Mouse (Mus musculus) CH12.LX (cell line): ENCODE measurements around the gene Acvr2b. TPM values are rescaled to one million over a fixed set of nuclear protein-coding genes. Genes with fewer than 3 reads are reported as not detected.

Experiments used
- DNase-seq: peaks from one replicate; pipeline ENCODE4 v3.0.0-alpha.2; 2013; ENCODE audit errors: extremely low read depth
- H3K27ac ChIP-seq: 2 replicates; pipeline ENCODE4 v1.5.1; 2012; ENCODE audit warnings: low read depth, mild to moderate bottlenecking, control low read depth, moderate library complexity; ENCODE audit not compliant: insufficient read depth
- H3K27me3 ChIP-seq: replicated peaks from 2 replicates; pipeline ENCODE3; 2012; ENCODE audit warnings: inconsistent platforms
- H3K36me3 ChIP-seq, 2 experiments: replicated peaks in 1 of 2; 2 replicates each; pipeline versions ENCODE3 to v1.6.1; 2012; ENCODE audit warnings: inconsistent platforms in 1 of 2, low read length in 1 of 2, mild to moderate bottlenecking in 1 of 2, mixed read lengths in 1 of 2, moderate library complexity in 1 of 2; ENCODE audit not compliant: control insufficient read depth in 1 of 2, insufficient read depth in 1 of 2
- H3K4me1 ChIP-seq, 2 experiments: 2 replicates each; pipeline ENCODE4 v1.6.1; 2012; ENCODE audit warnings: inconsistent platforms in 1 of 2, moderate library complexity in 1 of 2; ENCODE audit not compliant: insufficient read depth in 2 of 2, control insufficient read depth in 1 of 2
- H3K4me2 ChIP-seq: 2 replicates; pipeline ENCODE4 v1.6.1; 2012; ENCODE audit warnings: low read depth, mild to moderate bottlenecking, control low read depth; ENCODE audit not compliant: poor library complexity, insufficient read depth, severe bottlenecking
- H3K4me3 ChIP-seq, 3 experiments: fragments of 150-350 bp in 1 of 3; sonication (generic) in 1 of 3; replicated peaks in 1 of 3; 2 replicates each; pipeline versions ENCODE3 to v1.5.1; 2011 to 2012; ENCODE audit warnings: low read depth in 2 of 3, low read length in 2 of 3, mild to moderate bottlenecking in 2 of 3, moderate library complexity in 2 of 3, control low read depth in 1 of 3, improper control_type of control experiment in 1 of 3, inconsistent platforms in 1 of 3, mixed read lengths in 1 of 3; ENCODE audit not compliant: poor library complexity in 1 of 3
- H3K79me2 ChIP-seq: replicated peaks from 2 replicates; pipeline ENCODE4 v1.6.1; 2012; ENCODE audit warnings: mild to moderate bottlenecking, moderate library complexity; ENCODE audit not compliant: control insufficient read depth, poor library complexity, insufficient read depth, severe bottlenecking; ENCODE audit errors: extremely low read depth
- H3K9ac ChIP-seq: 2 replicates; pipeline ENCODE4 v1.6.1; 2012; ENCODE audit warnings: low read depth, mild to moderate bottlenecking, control low read depth, moderate library complexity; ENCODE audit not compliant: insufficient read depth
- H3K9me3 ChIP-seq: replicated peaks from 2 replicates; pipeline ENCODE3; 2012; ENCODE audit warnings: low read length, inconsistent platforms, mixed read lengths
- CHD2 ChIP-seq: IDR thresholded peaks from 2 replicates; pipeline ENCODE4 v1.6.1; 2011; ENCODE audit warnings: low read length, improper control_type of control experiment
- CTCF ChIP-seq, 2 experiments: IDR thresholded peaks in 1 of 2; conservative IDR thresholded peaks in 1 of 2; 2 replicates each; pipeline ENCODE4 v1.5.1; 2011 to 2012; ENCODE audit warnings: low read depth in 2 of 2, low read length in 2 of 2, improper control_type of control experiment in 1 of 2, inconsistent platforms in 1 of 2, mild to moderate bottlenecking in 1 of 2, moderate library complexity in 1 of 2
- IRF4 ChIP-seq: IDR thresholded peaks from 2 replicates; pipeline ENCODE4 v1.6.1; 2014; ENCODE audit warnings: low read depth, mild to moderate bottlenecking, inconsistent platforms, low read length, improper control_type of control experiment
- KAT2A ChIP-seq: IDR thresholded peaks from 2 replicates; pipeline ENCODE4 v1.6.1; 2012; ENCODE audit warnings: low read length, improper control_type of control experiment, inconsistent platforms; ENCODE audit not compliant: insufficient replicate concordance
- MAX ChIP-seq: IDR thresholded peaks from 2 replicates; pipeline ENCODE4 v1.6.1; 2011; ENCODE audit warnings: low read length, improper control_type of control experiment
- MAZ ChIP-seq: IDR thresholded peaks from 2 replicates; pipeline ENCODE4 v1.6.1; 2012; ENCODE audit warnings: low read depth, mild to moderate bottlenecking, inconsistent platforms, low read length, improper control_type of control experiment, moderate library complexity
- MEF2A ChIP-seq: IDR thresholded peaks from 2 replicates; pipeline ENCODE4 v1.6.1; 2014; ENCODE audit warnings: low read depth, mild to moderate bottlenecking, inconsistent platforms, low read length, improper control_type of control experiment, borderline replicate concordance
- MYC ChIP-seq: IDR thresholded peaks from 2 replicates; pipeline ENCODE4 v1.6.1; 2011; ENCODE audit warnings: low read depth, mild to moderate bottlenecking, improper control_type of control experiment, low read length
- NRF1 ChIP-seq: IDR thresholded peaks from 2 replicates; pipeline ENCODE4 v1.6.1; 2014; ENCODE audit warnings: low read depth, mild to moderate bottlenecking, inconsistent platforms, low read length, improper control_type of control experiment, moderate library complexity
- PAX5 ChIP-seq: IDR thresholded peaks from 2 replicates; pipeline ENCODE4 v1.6.1; 2012; ENCODE audit warnings: low read length, inconsistent platforms, mixed read lengths
- POLR2A ChIP-seq: IDR thresholded peaks from 2 replicates; pipeline ENCODE4 v1.6.1; 2011; ENCODE audit warnings: low read depth, mild to moderate bottlenecking, improper control_type of control experiment, low read length
- RAD21 ChIP-seq: IDR thresholded peaks from 2 replicates; pipeline ENCODE4 v1.6.1; 2011; ENCODE audit warnings: low read depth, mild to moderate bottlenecking, low read length, improper control_type of control experiment, moderate library complexity
- SIN3A ChIP-seq: IDR thresholded peaks from 2 replicates; pipeline ENCODE4 v1.6.1; 2012; ENCODE audit warnings: low read length, improper control_type of control experiment, inconsistent platforms
- SMC3 ChIP-seq: IDR thresholded peaks from 2 replicates; pipeline ENCODE4 v1.6.1; 2011; ENCODE audit warnings: low read depth, low read length, improper control_type of control experiment
- TBP ChIP-seq: conservative IDR thresholded peaks from 2 replicates; pipeline ENCODE4 v1.6.1; 2011; ENCODE audit warnings: low read depth, low read length, improper control_type of control experiment
- UBTF ChIP-seq: IDR thresholded peaks from 2 replicates; pipeline ENCODE4 v1.6.1; 2012; ENCODE audit warnings: low read depth, mild to moderate bottlenecking, inconsistent platforms, low read length, improper control_type of control experiment, moderate library complexity
- USF2 ChIP-seq: conservative IDR thresholded peaks from 2 replicates; pipeline ENCODE4 v1.6.1; 2011; ENCODE audit warnings: low read depth, low read length, improper control_type of control experiment
- ZMIZ1 ChIP-seq: IDR thresholded peaks from 2 replicates; pipeline ENCODE4 v1.6.1; 2012; ENCODE audit warnings: low read depth, mild to moderate bottlenecking, inconsistent platforms, low read length, improper control_type of control experiment
- ZNF384 ChIP-seq: IDR thresholded peaks from 2 replicates; pipeline ENCODE4 v1.6.1; 2012; ENCODE audit warnings: low read depth, low read length, improper control_type of control experiment, inconsistent platforms
- dilution Hi-C: fragments of 300-500 bp; cut with MboI; formaldehyde crosslinking; loops from 2 replicates; pipeline ENCODE4 v1.14.3; 2020; ENCODE audit warnings: low sequenced_read_pairs; ENCODE audit not compliant: extremely low pct_unique_long_range_greater_than_20kb, extremely low pct_ligation_motif_present
- in situ Hi-C: fragments of 300-500 bp; cut with MboI; formaldehyde crosslinking; loops from 3 replicates; pipeline ENCODE4 v1.14.3; 2019; ENCODE audit warnings: low sequenced_read_pairs, low pct_ligation_motif_present, low pct_unique_long_range_greater_than_20kb, mixed read lengths
- polyA plus RNA-seq: library from polyadenylated mRNA; unstranded; fragments of >175 nt; gene quantifications from 2 replicates; pipeline ENCODE4 v1.2.1, GENCODE M21; 2012; ENCODE audit warnings: low read depth; ENCODE audit not compliant: insufficient read length
- total RNA-seq, 2 experiments: library from RNA; depleted of rRNA; stranded (reverse); fragments of 300-350 nt in 1 of 2; fragments of >200 nt in 1 of 2; gene quantifications; 2 replicates each; pipeline ENCODE4 v1.2.3; 2012 to 2014

Acvr2b gene
- total and polyA plus RNA-seq, 3 experiments: 0.30 to 1.5 (median 0.66) TPM

DNA sequence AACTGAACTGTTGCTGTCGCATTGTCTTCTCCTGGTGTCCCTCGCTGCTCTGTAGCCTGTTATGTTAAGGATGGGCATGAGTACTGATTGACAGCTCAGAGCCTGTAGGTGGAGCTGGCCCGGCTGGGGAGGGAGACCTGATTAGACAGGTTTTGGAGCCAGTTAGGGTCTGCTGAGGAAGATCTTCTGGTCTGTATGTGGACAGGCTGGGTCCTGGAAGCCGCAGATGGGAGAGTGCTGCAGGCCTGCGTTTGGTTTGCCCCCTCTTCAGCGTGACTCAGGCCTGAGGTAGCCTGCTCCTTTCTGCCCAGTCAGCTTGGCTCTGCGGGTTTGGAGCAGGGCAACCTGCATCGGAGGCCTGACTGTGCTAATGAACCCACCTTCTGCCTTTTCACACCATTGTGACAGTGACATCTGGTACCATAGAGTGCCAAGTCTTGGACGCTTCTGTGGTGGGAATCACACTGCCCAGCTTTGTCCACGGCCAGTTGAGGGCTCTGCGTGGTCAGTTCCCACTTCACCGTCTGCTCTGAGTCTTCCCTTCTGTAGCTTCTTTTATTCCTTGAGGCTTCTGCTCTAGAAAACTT is 18.0 kb downstream of the Acvr2b start:
- in situ Hi-C loops: no loop called here

DNA sequence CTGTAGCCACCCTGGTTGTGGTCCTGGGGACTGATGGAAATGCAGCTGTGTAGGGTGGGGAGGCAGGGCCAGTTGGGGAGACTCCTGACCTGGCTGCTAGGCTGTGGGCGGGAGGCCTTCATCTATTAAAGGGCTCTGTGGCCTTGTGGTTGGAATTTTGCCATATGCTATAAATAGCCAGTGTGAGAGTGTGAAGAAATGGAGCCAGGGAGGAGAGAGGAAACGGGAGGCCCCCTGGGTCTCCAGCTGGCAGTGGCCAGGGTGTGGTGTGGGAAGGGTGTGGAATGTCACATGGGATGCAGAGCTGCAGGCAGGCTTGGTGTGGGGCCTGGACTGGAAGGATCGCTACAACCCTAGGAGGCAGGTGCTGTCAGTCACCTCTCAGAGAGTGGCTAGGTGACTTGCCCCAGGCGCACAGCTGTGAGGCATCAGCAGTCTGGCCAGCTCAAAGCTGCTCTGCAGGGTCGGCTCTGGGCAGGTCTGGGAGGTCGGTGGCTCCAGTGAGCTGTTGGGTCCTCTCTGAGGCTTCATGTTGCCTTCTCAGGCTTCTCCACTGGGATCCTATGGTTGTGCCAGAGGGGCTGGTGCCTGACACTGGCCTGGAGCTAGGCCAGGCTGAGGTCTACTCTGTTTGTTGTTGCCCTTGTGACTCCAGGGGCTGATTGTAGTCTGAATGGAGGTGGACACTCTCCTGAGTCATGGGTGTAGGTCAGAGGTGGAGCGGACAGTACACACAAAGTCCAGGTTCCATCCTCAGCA is 23.5 kb downstream of the Acvr2b start:
- H3K27ac ChIP-seq: no peak overlapping the region
- no peak for TF ChIP-seq ZMIZ1
- TF ChIP-seq SMC3: no peak
- TF ChIP-seq CHD2: no peak
- no peak for TF ChIP-seq TBP
- no peak for TF ChIP-seq POLR2A
- TF ChIP-seq MAX: no peak
- no peak for TF ChIP-seq ZNF384
- TF ChIP-seq CTCF (conservative IDR thresholded peaks at IDR 0.05 in 1 of 2, IDR thresholded peaks at IDR 0.05 in 1 of 2; ENCODE audit: low read depth in 2 of 2, low read length in 2 of 2): no peak
- no peak for TF ChIP-seq UBTF
- no peaks in the 10 kb centered on the region for H3K79me2 ChIP-seq
- no peak overlapping the region for H3K4me2 ChIP-seq
- H3K36me3 ChIP-seq: peaks cover 0 to 3% of the 10 kb centered on the region in 2 experiments
- no peak overlapping the region for H3K4me3 ChIP-seq
- in situ Hi-C loops: loop anchor here (5.0 kb wide), 1 partner anchor 63 kb away; no protein-coding TSS in a partner anchor
- H3K9me3 ChIP-seq: no peaks in the 10 kb centered on the region
- no peak overlapping the region for H3K9ac ChIP-seq
- no peak for DNase-seq
- dilution Hi-C loops: no loop called here
- H3K4me1 ChIP-seq: peaks cover 5 to 10% of the 10 kb centered on the region in 2 experiments
- H3K27me3 ChIP-seq: no peaks in the 10 kb centered on the region

More for the DNA sequence above, 18.0 kb downstream of the Acvr2b start:
- peaks cover under 1 to 2% of the 10 kb centered on the region in 2 experiments; a peak in 3 of 4 replicates for H3K4me1 ChIP-seq
- no peak overlapping the region for H3K4me2 ChIP-seq
- peaks cover 2% of the 10 kb centered on the region for H3K27me3 ChIP-seq
- no peak overlapping the region for H3K9ac ChIP-seq
- no peak overlapping the region for H3K27ac ChIP-seq
- dilution Hi-C loops: no loop called here
- no peaks in the 10 kb centered on the region for H3K79me2 ChIP-seq
- no peaks in the 10 kb centered on the region for H3K9me3 ChIP-seq
- H3K36me3 ChIP-seq: no peaks in the 10 kb centered on the region
- H3K4me3 ChIP-seq: no peak overlapping the region
- no peak for DNase-seq
- TF ChIP-seq CTCF (conservative IDR thresholded peaks at IDR 0.05 in 1 of 2, IDR thresholded peaks at IDR 0.05 in 1 of 2; ENCODE audit: low read depth in 2 of 2, low read length in 2 of 2) (no peak), SMC3 (no peak), SIN3A (no peak), NRF1 (no peak)

DNA sequence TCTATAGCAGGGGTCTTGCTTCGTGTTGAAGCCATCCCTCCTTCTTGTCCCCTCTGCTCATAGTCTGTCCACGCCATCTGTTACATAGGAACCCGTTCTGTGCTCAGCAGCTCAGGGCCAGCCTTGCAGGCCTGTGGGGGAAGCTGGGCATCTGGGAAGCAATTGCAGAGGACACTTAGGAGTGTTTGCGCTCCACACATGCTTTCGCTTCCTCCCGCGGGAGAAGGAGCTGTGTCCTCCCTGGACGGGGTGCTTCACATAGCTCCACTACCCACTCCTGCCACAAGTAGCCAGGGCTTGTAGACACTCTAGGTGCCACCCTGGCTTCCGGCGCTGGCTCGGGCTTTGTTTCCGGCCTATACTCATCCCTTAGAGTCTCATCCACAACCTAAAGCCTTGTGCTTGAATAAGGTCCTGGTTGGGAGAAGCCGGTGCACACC is 24.1 kb downstream of the Acvr2b start:
- no peak overlapping the region for H3K4me3 ChIP-seq
- dilution Hi-C loops: no loop called here
- no peak overlapping the region for H3K9ac ChIP-seq
- peaks cover 5 to 10% of the 10 kb centered on the region in 2 experiments for H3K4me1 ChIP-seq
- in situ Hi-C loops: loop anchor here (5.0 kb wide), 1 partner anchor 64 kb away; no protein-coding TSS in a partner anchor
- DNase-seq: no peak
- H3K4me2 ChIP-seq: no peak overlapping the region
- TF ChIP-seq MAZ (no peak), UBTF (no peak), MAX (no peak), NRF1 (no peak), KAT2A (no peak), USF2 (no peak), MYC (no peak), ZNF384 (no peak), PAX5 (no peak), CTCF (conservative IDR thresholded peaks at IDR 0.05 in 1 of 2, IDR thresholded peaks at IDR 0.05 in 1 of 2; ENCODE audit: low read depth in 2 of 2, low read length in 2 of 2) (no peak), MEF2A (no peak), RAD21 (no peak), IRF4 (no peak)
- no peak overlapping the region for H3K27ac ChIP-seq
- peaks cover 0 to 3% of the 10 kb centered on the region in 2 experiments for H3K36me3 ChIP-seq
- H3K27me3 ChIP-seq: no peaks in the 10 kb centered on the region
- H3K79me2 ChIP-seq: no peaks in the 10 kb centered on the region
- H3K9me3 ChIP-seq: no peaks in the 10 kb centered on the region
